Mouse (Mus musculus): ENCODE results near the gene Bbx. TPM values are rescaled to one million over a fixed set of nuclear protein-coding genes. Genes with fewer than 3 reads are reported as not detected.

Bbx gene
- total RNA-seq, 1 experiment from 2014 or later = 46.2 TPM

GRCm38 (mm10) chr16:50160418-50161271 lies 271.5 kb downstream of the Bbx start:
- no peak for DNase-seq

GRCm38 (mm10) chr16:50158546-50158945 lies 273.6 kb downstream of the Bbx start:
- DNase-seq = no peak

- no peak for DNase-seq
These were observed 282.6 kb downstream of the Bbx start for GRCm38 (mm10) chr16:50149606-50150005.

- DNase-seq = no peak
These were observed 284.3 kb downstream of the Bbx start for GRCm38 (mm10) chr16:50147900-50148299.

Other genes with a start within 250 kb of the Bbx start
- gene Ccdc54, start 158.8 kb upstream of the Bbx start, total RNA-seq (2021) = not detected in 2 replicates